Mouse (Mus musculus) T-helper 1 cell (primary cell): ENCODE results near the gene Rac2.

ENCODE experiments used
- in situ Hi-C: fragments of 300-600 bp; cut with MboI, MseI; formaldehyde crosslinking; loops from one replicate; pipeline ENCODE4 v1.15.1; 2025; ENCODE audit warnings: high pct_unique_total_duplicates

Gene Rac2

DNA sequence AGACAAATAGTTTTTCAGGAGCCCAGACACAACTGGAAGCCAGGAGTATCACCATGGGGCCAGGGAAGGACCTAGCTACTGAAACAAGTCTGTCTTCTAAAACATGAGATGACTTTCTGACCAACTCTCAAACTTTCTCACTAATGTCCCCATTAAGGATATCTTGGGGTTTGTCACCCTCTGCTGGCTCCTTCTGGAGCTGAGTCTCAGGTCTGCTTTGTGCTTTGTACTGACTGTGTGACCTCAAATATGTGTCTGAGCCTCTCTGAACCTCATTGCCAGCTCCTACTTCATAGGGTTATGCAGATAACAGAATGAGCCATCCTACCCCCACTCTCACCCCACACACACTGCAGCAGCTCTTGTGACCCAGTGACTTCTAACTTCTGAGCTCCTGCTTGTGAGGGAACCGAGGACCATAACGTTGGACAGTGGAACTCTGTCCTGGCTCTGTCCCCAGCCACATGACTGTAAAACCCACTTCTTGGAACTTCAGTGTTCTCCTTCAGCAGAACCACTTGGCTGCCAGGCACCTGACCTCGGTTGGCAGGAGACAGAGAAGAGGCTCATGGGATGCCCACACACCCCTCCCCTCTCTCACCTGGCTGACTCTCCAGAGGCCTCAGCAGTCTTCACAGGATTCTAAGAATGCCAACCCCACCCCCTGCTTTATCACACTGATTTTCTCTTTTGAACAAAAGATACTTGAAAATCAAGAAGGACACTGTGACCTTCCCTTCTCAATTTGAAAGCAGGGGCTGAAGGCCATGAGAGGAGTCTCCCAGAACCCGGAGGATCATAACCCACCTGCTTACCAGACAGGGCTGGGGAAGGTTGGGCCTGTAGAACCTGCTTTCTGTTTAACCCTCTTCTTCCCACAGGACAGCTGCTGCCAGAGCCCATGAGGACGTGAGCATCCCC is 24.9 kb downstream of the Rac2 start:
- in situ Hi-C loops, result loop anchor here (10.0 kb wide), 1 partner anchor 1343 kb away; no protein-coding TSS in a partner anchor

DNA sequence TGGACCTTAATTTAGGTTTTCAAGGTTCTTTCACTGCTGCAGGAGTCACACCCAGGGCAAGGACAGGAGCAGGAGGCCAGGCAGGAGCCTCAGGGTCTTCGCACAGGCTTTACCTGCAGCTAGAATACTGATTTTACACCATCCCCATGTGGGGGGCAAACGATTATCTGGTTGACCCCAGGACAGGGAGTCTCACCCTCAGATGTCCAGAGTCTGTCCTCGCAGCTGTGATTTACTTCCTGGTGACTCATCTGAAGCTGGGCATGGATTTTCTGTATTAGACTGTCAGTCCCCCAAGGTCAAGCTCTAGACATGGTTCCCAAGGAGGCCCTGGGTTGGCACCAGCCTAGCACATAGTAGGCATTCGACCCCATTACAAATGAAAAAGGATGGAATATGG is 26.5 kb downstream of the Rac2 start:
- in situ Hi-C loops, result loop anchor here (10.0 kb wide), 1 partner anchor 1341 kb away; no protein-coding TSS in a partner anchor

DNA sequence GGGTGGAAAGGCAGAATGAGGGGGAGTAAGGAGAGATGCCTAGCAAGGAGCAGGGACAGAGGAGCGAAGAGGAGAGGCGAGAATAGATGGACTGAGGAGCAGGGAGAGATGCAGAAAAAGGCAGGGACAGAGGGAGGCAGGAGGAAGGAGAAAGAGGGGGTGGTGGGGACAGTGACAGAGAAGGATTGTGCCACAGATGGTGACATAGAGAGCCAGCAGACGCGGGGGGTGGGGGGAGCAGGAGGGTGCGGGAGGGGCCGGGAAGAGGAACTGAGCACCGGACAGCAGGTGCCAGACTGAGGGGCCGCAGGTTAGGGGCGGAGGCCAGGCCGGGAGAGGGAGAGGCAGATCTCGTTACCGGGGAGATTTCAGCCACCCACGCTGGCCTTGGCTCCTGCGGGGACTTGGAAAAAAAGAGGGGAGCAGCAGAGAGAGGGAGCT is 28.0 kb downstream of the Rac2 start, which contains the start of gene Sstr3:
Gene Sstr3, minus strand, starts transcription at position 125 of the 441 bp plus-strand sequence.
- in situ Hi-C loops, result loop anchor here (10.0 kb wide), 1 partner anchor 1340 kb away; no protein-coding TSS in a partner anchor

DNA sequence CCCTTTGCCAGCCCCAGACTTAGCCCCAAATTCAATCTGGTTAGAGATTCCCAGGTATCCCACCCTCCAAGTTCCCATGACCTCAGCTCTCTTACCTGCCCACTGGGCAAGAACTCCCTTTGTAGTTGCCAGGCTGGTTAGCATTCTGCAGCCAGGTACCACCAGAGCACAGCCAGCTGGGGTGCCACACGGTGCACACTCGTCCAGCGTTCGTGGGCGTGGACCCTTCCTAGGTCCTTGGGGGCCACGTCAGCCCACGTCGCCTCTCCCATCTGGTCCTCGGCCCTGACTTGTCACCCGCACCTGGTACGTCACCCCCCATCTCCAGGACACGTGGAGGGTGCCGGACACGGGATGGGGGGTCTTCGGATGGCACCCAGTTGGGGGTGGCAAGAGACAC is 28.5 kb downstream of the Rac2 start:
- in situ Hi-C loops, result loop anchor here (10.0 kb wide), 1 partner anchor 1339 kb away; no protein-coding TSS in a partner anchor

DNA sequence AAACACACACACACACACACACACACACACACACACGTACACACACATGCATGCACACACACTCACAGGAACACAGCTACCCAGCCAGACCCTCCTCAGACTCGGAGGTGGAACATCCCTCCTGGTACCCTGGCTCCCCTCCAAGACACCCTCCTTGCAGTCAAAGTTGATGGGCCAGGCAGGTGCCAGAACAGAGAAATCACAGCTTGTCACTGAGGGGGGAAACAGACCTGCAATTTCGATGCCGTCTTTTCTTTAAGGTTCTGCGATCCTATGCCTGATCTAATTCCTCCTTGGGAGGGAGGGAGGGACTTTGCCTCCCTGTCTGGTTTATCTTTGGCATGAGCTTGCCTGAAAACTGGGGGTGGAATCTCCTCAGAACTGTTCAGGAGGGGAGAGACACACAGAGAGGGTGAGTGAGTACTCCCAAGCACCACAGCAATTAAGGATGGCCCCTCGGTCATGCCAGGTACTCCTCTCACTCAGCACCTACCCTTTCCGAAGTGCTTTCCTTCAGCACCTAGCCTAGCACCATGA is 29.7 kb downstream of the Rac2 start:
- in situ Hi-C loops, result loop anchor here (10.0 kb wide), 1 partner anchor 1338 kb away; no protein-coding TSS in a partner anchor

DNA sequence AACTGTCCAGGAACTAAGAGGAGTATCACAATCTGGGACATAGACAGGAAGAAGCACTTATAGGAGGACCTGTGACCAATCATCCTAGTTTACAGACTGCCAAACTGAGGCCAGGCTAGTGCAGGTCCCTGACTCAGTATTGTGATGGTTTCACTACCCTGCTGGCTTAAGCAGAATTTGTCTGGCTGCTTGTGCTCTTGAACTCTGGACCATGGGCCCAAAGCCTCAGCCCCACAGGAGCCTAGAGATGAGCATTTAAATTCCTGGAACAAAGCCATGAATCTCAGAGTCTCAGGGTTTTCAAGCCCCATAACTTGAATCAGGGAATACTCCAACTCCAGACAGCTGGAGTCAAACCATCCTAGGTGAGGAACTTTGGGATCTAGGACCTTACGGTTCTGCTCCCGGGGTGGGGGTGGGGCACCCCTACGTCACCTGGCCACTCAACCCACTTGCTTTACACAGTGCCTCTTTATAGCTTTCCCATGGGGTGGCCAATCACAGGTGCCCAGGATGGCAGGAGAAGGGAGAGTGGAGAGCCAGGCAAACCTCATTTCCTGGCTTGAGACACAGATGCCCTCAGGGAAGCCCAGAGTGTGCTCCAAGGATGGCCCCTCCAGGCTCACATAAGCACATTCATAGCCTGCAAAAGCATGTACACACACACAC is 30.4 kb downstream of the Rac2 start:
- in situ Hi-C loops, result loop anchor here (10.0 kb wide), 1 partner anchor 1337 kb away; no protein-coding TSS in a partner anchor

DNA sequence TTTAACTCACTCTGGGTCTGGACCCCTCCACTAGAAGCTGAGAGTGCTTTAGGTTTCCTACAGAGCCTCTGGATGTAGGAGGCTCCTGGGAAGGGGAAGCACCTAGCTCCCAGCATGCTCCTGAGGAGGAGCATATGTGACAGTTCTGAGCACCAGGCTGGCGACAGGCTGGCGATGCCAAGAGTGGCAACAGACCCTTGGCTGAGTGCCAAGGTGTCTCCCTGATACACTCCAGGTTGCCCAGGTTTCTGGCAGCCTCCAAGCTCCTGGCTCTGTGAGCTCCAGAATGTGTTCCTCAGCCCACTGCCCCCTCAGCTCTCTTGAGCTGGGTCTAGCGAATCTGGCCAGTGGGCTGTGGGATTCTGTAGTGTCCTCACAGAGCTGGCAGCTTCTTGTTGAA is 31.0 kb downstream of the Rac2 start:
- in situ Hi-C loops, result loop anchor here (10.0 kb wide), 1 partner anchor 1337 kb away; no protein-coding TSS in a partner anchor

DNA sequence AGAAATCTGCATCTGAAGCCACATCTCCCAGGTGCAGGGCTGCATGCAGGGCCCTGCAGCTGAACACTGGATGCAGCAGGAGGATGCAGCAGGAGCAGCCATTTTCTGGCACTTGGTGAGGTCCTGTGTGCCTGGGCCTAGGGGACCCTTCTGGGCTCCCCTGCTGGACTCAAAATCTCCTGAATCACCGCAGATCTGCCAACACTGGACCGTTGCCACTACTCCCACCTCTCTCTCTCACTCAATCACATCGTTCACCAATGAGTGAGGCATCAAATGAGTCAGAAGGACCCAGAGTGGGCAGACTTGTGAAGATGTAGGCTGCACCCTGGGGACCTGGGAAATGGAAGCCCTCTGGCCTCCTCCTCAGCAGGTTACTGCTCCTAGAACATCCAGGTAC is 31.5 kb downstream of the Rac2 start:
- in situ Hi-C loops, result loop anchor here (10.0 kb wide), 1 partner anchor 1336 kb away; no protein-coding TSS in a partner anchor

DNA sequence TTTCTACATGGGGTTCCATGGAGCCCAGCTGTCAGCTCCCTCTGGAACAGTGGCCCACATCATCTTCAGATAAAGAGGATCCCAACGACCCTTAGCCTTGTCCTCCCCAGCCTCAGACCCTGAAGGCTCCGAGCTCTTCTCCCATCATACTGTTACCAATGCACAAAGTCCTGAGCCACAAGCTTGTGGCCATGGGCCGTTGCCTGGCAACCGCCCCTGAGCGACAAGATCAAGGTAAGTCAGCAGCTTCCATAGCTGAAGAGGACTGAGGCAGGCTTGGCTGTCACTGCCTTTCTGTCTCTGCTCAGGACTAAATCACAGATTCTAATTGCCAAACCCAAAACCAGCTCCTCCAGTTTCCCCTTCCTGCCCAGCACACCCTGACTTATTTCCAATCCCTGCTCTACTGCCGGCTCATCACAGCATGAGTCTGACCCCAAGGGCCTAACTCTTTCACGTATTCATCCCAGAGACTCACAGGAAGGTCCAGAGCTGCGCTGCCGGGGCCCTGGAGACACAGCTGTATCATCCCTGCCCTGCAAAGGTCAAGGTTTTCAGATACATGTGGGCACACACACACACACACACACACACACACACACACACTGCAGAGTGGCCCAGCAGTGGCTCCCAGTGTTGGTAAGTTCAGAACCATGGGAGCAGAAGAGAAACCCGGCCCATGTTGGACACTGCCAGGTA is 36.7 kb downstream of the Rac2 start:
- in situ Hi-C loops, result loop anchor here (5.0 kb wide), 3 partner anchors 89 to 354 kb away; no protein-coding TSS in a partner anchor

DNA sequence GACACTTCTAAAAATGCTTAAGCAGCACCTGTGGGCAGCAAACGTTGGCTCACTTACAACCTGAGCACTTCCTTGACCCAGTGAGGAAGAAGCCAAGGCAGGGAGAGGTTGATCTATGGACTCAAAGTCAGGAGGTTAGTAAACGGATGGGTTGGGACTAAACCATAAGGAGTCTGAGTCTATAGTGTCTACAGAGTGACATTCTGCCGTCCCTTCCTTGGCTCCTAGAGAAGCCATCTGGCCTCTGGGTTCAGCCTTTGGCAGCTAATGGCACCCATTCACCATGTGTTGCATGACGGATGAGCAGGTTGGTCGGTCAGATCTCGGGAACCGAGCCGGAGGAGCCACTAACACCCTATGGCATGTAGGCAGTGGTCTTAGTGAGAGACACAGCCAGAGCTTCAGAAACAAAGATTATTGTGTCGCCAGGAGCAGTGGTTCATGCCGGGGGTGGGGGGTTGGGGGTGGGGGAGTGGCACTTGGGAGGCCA is 39.2 kb downstream of the Rac2 start:
- in situ Hi-C loops, result no loop called here

DNA sequence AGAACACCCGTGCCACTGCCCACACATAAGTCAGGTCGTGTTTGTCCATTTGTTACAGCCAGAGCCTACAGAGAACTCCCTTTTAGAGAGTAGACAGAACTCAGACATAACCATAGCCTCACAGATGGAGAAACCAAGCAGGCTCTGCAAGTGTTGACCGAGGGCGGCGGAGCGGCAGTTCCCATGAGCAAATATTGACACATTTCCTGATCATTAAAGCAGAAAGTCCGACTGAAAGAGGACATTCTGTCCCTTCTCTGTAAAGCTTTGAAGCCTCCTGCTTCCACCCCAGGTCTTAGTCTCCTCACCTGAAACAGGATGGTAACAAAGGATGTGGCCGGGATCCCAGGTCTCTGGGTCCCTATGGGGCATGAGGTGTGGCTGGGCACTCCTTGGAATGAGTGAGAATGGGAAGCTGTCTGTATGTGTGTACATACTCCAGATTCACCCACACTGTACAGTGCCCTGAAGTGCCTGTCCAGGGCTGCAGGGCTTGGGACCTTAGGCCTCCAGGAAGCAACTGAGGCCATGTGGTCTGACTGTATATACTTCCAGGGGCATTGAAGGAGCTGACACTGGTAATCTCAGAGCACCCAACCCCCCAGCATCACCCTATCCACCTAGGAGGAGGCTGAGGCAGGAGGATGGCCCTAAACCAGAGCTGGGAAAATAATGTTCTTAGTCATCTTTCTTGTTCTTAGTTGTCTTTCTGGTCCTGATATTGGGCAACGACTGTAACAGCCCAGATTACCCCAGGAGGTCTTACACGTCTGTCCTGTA is 39.8 kb downstream of the Rac2 start:
- in situ Hi-C loops, result no loop called here

DNA sequence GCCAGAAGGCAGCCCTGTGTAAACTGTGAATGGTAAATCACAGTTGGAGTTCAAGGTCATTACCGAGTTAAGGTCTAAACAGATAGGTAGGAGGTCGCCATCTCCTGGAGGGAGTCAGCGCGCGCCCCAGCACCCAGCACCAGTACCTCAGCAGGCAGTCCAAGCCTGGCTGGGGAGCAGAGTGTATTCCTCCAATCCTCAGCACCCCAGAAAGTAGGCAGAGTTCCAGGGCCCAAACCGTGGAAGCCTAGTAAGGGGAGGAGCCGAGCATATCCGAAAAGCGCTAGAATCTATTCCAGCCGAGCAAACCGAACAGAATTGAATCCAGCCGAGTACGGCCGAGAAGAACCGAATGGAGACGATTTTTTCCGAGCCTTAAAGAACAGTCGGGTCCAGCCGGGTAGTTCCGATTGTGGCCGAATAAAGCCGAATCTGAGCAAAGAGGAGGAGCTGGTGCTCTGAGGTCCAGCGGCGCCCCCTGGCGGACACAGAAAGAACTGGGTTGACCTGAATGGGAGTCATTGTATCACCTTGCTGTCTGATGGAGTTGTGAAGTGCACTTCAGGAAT is 40.6 kb downstream of the Rac2 start:
- in situ Hi-C loops, result no loop called here

DNA sequence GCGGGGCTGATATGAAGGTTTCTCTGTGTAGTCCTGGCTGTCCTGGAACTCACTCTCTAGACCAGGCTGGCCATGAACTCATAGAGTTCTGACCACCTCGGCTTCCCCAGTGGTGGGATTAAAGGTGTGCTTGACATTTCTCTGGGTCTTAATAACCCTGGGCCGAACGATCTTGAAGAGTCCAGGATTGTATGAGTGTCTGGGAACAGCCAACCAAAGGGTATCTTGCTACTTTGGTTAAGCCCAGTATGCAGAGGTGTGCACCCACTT is 41.2 kb downstream of the Rac2 start:
- in situ Hi-C loops, result no loop called here

DNA sequence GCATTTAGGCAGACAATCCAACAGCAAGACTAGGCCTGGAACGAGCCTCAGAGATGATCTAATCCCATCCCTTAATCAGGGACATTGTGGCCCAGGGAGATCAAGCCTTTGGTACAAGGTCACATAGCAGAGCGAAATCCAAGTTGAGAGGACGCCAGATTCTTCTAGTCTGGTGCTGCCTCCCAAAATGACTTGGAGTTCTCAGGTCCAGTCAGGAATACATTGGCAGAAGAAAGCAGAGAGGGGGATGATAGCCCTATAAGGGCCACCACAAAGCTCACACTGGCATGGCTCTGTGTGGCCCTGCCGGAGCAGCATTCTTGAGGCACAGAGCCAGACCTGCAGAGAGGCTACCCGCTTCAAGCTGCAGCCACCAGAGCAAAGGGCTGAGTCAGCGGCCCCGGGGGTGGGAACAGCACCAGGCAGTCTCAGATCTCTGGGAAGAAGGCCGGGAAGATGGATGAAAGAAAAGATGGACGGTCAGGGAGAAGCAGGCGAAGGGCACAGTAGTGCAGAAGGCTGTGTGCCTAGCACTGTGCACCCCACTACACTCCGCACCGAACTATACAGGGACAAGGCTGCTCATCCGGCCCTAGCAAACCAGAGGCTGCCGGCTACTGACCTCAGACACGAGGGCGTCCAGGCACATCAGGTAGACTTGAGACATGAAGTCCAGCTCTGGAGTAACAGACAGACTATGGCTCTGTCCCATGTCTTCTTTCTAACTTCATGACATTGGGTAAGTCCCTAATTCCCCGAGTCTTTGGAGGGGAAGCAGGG is 41.7 kb downstream of the Rac2 start, which contains the start of gene C1qtnf6:
Gene C1qtnf6, minus strand, starts transcription at position 746 of the 780 bp plus-strand sequence.
- in situ Hi-C loops, result no loop called here

DNA sequence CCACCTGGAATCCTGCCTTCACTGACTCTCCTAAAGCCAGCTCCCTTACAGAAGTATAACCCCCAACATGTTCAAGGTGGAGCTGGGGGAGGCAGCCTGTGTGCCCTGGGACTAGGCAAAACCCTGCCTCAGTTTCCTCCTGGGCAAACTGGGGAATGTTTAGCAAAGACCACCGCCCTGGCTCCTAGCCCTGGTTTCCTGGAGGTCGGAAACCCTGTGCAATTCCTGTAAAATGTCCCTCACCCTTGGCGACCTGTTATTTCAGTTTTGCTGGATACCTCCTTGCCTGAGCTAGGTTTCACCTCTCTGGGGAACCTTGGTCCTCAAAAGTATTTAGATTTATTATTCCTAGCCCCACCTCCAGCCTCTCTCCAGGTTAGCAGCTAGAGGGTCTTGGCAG is 42.4 kb downstream of the Rac2 start:
- in situ Hi-C loops, result no loop called here

DNA sequence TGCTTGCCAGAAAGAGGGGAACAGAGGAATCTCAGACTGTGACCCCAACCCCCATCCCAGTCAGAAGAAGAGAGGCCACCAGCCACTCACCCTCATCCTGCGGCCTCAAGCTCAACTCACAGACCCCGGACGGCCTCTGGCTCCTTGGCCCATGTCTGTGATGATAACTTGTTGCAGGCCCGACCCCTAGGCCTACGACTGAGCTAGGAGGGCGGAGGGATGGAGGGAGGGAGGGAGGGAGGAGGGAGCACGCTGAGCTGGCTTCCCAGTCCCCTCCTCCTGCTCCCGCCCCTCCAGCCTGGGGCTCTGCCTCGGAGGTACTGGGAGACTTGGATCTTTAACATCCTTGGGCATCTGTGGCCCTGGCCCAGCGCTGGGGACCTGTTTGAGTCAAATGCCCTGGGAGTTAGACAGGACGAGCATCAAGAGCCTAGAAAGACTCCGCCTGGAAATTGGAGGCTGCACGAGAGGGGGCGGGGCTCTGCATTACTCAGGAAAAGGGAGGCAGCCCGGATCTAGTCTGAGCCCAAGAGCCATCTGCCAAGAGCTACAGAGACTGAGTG is 43.1 kb downstream of the Rac2 start:
- in situ Hi-C loops, result no loop called here

DNA sequence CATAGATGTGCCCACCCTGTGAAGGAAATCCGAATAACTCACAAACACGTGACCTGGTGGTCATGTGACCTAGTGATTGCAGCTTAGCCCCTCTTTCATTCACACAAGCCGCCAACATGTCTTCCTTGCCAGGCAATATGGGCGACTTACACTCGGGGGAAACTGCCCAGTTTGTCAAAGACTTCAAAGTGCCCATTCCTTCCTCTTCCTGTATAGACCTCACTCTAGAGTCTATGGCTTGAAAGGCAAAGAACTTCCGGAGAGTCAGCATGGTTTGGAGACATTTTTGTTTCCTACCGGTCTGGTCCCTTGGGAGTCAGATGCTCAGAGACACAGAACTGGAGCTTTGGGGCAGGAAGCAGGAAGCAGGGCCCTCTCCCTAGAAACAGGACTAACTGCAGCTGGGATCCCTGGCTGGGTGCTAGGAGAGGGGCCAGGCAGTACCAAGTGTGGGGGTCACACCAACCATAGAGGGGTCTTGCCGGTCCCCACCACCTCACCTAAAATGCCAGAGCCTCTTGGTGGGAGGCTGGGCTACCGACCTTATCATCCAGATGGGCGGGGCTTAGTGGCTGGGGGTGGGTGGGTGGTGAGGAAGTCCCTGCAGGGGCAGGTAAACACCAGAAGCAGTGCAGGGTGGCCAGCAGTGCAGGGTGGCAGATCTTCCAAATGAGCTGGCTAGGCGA is 43.7 kb downstream of the Rac2 start:
- in situ Hi-C loops, result no loop called here

DNA sequence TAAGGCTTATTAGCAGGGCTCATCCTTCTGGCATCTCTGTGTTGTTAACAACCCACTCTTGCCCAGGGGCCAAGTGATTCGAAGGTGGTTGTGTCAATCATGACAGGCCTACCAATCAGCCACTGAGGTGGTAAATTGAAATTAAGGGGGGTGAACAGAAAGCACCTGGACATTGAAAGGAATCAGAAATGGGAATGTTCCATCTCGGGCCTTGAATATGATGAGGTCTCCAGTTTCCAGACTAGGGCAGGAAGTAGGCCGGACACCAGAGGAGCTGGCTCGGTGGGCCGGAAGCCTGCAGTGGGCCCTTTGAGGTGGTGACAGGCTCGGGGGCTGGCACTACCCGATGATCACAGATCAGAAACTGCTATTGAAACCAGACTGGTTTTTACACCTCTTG is 44.6 kb downstream of the Rac2 start:
- in situ Hi-C loops, result no loop called here
